Comparison of ENCODE assay signal across 8 mouse cellular contexts in genomic region chr9:123528926-123529295, GRCm38 (mm10). TPM values are rescaled to one million over a fixed set of nuclear protein-coding genes. Genes with fewer than 3 reads are reported as not detected.
DNase-seq lines count a peak whose midpoint lies in the region; ATAC-seq and TF ChIP-seq lines count a peak whose summit lies in the region.

No protein-coding gene starts in this region.

- H3K36me3 ChIP-seq in E14TG2a.4 (ENCODE audit: insufficient read depth, low read length): no peaks in the 10 kb centered on the region
- H3K36me3 ChIP-seq in embryonic facial prominence, embryonic 14.5 days (ENCODE audit: control insufficient read depth, insufficient read depth, low read length): no peaks in the 10 kb centered on the region
- no peaks in the 10 kb centered on the region for H3K36me3 ChIP-seq in lung, postnatal 0 days (ENCODE audit: insufficient read depth, low read length)

- H3K4me3 ChIP-seq in E14TG2a.4 (replicated peaks; ENCODE audit: low read length): peak overlapping the region; percentile 99
- peak overlapping the region; percentile 60 for H3K4me3 ChIP-seq in embryonic facial prominence, embryonic 14.5 days (ENCODE audit: low read depth, low read length)
- H3K4me3 ChIP-seq in lung, postnatal 0 days (ENCODE audit: low read depth, low read length): peak overlapping the region; percentile 34

- no peak for TF ChIP-seq CTCF in E14TG2a.4 (conservative IDR thresholded peaks at IDR 0.05; ENCODE audit: low read length)
- no peak for TF ChIP-seq CTCF in lung, postnatal 0 days (IDR thresholded peaks at IDR 0.05)

- H3K4me2 ChIP-seq in embryonic facial prominence, embryonic 14.5 days (ENCODE audit: low read depth, low read length): peak overlapping the region; percentile 76
- H3K4me2 ChIP-seq in lung, postnatal 0 days (replicated peaks; ENCODE audit: low read depth, low read length): peak overlapping the region; percentile 56

- no peaks in the 10 kb centered on the region for H3K27me3 ChIP-seq in E14TG2a.4 (ENCODE audit: insufficient read depth, low read length)
- no peaks in the 10 kb centered on the region for H3K27me3 ChIP-seq in embryonic facial prominence, embryonic 14.5 days (replicated peaks; ENCODE audit: control insufficient read depth, insufficient read depth, low read length)
- H3K27me3 ChIP-seq in lung, postnatal 0 days (replicated peaks; ENCODE audit: insufficient read depth, low read length): no peaks in the 10 kb centered on the region

- 2% methylated on average over 17 of the region's 17 CpGs for WGBS in embryonic facial prominence, embryonic 14.5 days
- under 1% methylated on average over 17 of the region's 17 CpGs for WGBS in lung, postnatal 0 days

- peak; percentile 13 for ATAC-seq in embryonic facial prominence, embryonic 14.5 days (ENCODE audit: low read depth)
- peak; percentile 20 for ATAC-seq in lung, postnatal 0 days

- peaks cover 19% of the 10 kb centered on the region for H3K4me1 ChIP-seq in E14TG2a.4 (replicated peaks; ENCODE audit: low read depth, low read length)
- H3K4me1 ChIP-seq in embryonic facial prominence, embryonic 14.5 days (ENCODE audit: control insufficient read depth, insufficient read depth, low read length): peaks cover 30% of the 10 kb centered on the region
- peaks cover 4% of the 10 kb centered on the region; the same call in 1 of the 2 replicates for H3K4me1 ChIP-seq in lung, postnatal 0 days (ENCODE audit: insufficient read depth, low read depth, low read length)

- no peak for TF ChIP-seq EP300 in lung, postnatal 0 days (IDR thresholded peaks at IDR 0.05)

- peak; percentile 41 to 53 for DNase-seq in adrenal gland, adult 18-20 months (ENCODE audit: low spot score in 2 of 2)
- DNase-seq in embryonic facial prominence, embryonic 14.5 days (ENCODE audit: low spot score): peak; percentile 68
- peak; percentile 44 for DNase-seq in heart, postnatal 4 days
- DNase-seq in layer of hippocampus, postnatal 25 days (ENCODE audit: extremely low spot score in 1 of 2, low spot score in 1 of 2): peak; percentile 32 to 42
- DNase-seq in lung, postnatal 0 days (ENCODE audit: low spot score): peak; percentile 74
- DNase-seq in retina, postnatal 7 days (ENCODE audit: low read depth, low spot score): peak; percentile 9
- peak; percentile 28 for DNase-seq in urinary bladder, postnatal 25 days (ENCODE audit: low spot score)

- no peaks in the 10 kb centered on the region for H3K9me3 ChIP-seq in E14TG2a.4 (ENCODE audit: low read length)
- no peaks in the 10 kb centered on the region for H3K9me3 ChIP-seq in embryonic facial prominence, embryonic 14.5 days (ENCODE audit: control insufficient read depth, low read length)
- H3K9me3 ChIP-seq in lung, postnatal 0 days (ENCODE audit: low read length): no peaks in the 10 kb centered on the region

- H3K27ac ChIP-seq in embryonic facial prominence, embryonic 14.5 days (replicated peaks; ENCODE audit: low read depth, low read length): peak overlapping the region; percentile 95
- H3K27ac ChIP-seq in lung, postnatal 0 days (ENCODE audit: low read length): peak overlapping the region; percentile 71

- peak overlapping the region; percentile 73 for H3K9ac ChIP-seq in embryonic facial prominence, embryonic 14.5 days (ENCODE audit: low read depth, low read length)
- peak overlapping the region; percentile 41 for H3K9ac ChIP-seq in lung, postnatal 0 days (replicated peaks; ENCODE audit: low read depth)

RNA-seq across cellular contexts. Expression of gene Sacm1l, which starts 0.6 kb away (rescaled TPM):
- 100 to 1,000 TPM; 158 to 175 TPM for total RNA-seq in adrenal gland, adult 18-20 months (2021)
- 52.2 and 53.3 TPM in 2 replicates for polyA plus RNA-seq in embryonic facial prominence, embryonic 14.5 days (2014; fragmentation: Nextera tagmentation; extraction: Ambion mirVana)
- 10 to 100 TPM; 44.6 to 47.0 TPM for total RNA-seq in heart, postnatal 4 days (2021)
- 10 to 100 TPM; 51.0 to 58.1 TPM for total RNA-seq in layer of hippocampus, postnatal 25 days (2021)
- 38.6 and 41.2 TPM in 2 replicates for polyA plus RNA-seq in lung, postnatal 0 days (2015; fragmentation: Nextera tagmentation; extraction: Ambion mirVana)

RNA-seq across cellular contexts. Expression of gene Limd1, which starts 50.4 kb away (rescaled TPM):
- 10 to 100 TPM; 24.7 to 36.9 TPM for total RNA-seq in adrenal gland, adult 18-20 months (2021)
- 54.0 and 56.5 TPM in 2 replicates for polyA plus RNA-seq in embryonic facial prominence, embryonic 14.5 days (2014; fragmentation: Nextera tagmentation; extraction: Ambion mirVana)
- 10 to 100 TPM; 49.1 to 53.5 TPM for total RNA-seq in heart, postnatal 4 days (2021)
- total RNA-seq in layer of hippocampus, postnatal 25 days (2021): 1 to 10 TPM; 6.4 to 6.5 TPM
- polyA plus RNA-seq in lung, postnatal 0 days (2015; fragmentation: Nextera tagmentation; extraction: Ambion mirVana): 56.3 and 61.9 TPM in 2 replicates

Comparison
In these comparisons a context has a peak if more than half of its experiments do, and no peak if none do; other contexts are left out.
1. Peak in every context shown above with its lines: DNase-seq, ATAC-seq, H3K4me3 ChIP-seq and H3K27ac ChIP-seq.
2. H3K4me3 ChIP-seq: peak in every context shown above with its lines; median percentile 99 in E14TG2a.4; 60 in embryonic facial prominence, embryonic 14.5 days; 34 in lung, postnatal 0 days.
3. DNase-seq: peak in every context shown above with its lines; median percentile 74 in lung, postnatal 0 days; 68 in embryonic facial prominence, embryonic 14.5 days; 47 in adrenal gland, adult 18-20 months; 44 in heart, postnatal 4 days; 37 in layer of hippocampus, postnatal 25 days; 28 in urinary bladder, postnatal 25 days; 9 in retina, postnatal 7 days.